Mouse (Mus musculus) thymus, adult 2 months (tissue): Measurements from ENCODE around the gene Mpig6b.

Experiments used
- CTCF ChIP-seq: fragments of 200-500 bp; IDR thresholded peaks from 2 replicates; pipeline ENCODE4 v1.5.1; 2012; ENCODE audit warnings: mild to moderate bottlenecking, control low read depth, low read length, moderate library complexity, borderline replicate concordance; ENCODE audit not compliant: control insufficient read depth, poor library complexity, insufficient read depth; ENCODE audit errors: extremely low read depth
- POLR2A ChIP-seq: fragments of 200-500 bp; IDR thresholded peaks from 2 replicates; pipeline ENCODE4 v1.6.1; 2012; ENCODE audit warnings: mild to moderate bottlenecking, low read length, control low read depth, moderate library complexity; ENCODE audit not compliant: control insufficient read depth, poor library complexity, insufficient read depth; ENCODE audit errors: extremely low read depth

GRCm38 (mm10) chr17:35060071-35060470 lies 5.9 kb downstream of the Mpig6b start:
- TF ChIP-seq POLR2A (no peak), CTCF (no peak)
